Mouse (Mus musculus): ENCODE measurements at regions not wholly inside any gene's neighbourhood (a gene's known extent, or its start where the extent isn't known, plus 50 kb on each side); places are given as distances from the start of the nearest gene placed in this dataset.

DNA sequence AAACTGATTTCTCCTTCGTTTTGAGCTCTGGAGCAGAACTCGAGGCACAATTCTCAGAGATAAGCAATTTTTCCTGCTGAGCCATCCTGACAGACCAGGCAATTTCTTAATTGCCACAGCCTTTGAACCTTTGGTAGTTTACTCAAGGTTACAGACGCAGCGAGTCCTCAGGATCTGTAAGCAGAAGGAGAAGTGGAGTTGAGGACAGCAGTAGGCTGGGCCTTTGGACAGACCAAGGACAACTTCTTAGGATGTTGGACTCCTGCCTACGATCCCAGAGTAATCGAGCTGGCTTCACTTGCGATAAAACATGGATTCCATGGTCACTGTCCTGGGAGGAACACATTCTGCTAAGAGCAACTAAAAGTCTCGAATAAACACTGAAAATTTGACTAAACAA, 62.7 kb upstream of the Eed start:
- TF ChIP-seq CTCF (IDR thresholded peaks at IDR 0.05; ENCODE audit: borderline replicate concordance, control insufficient read depth, extremely low read depth, insufficient read depth, low read length, poor library complexity) (no peak), POLR2A (IDR thresholded peaks at IDR 0.05; ENCODE audit: control insufficient read depth, extremely low read depth, insufficient read depth, low read length, poor library complexity) (no peak)

All from thymus, adult 2 months (tissue).